Mouse (Mus musculus): Measurements from ENCODE around the gene Rgs16. TPM values are rescaled to one million over a fixed set of nuclear protein-coding genes. Genes with fewer than 3 reads are reported as not detected.

The Rgs16 gene
- total and polyA plus RNA-seq, 3 experiments, result not detected

DNA sequence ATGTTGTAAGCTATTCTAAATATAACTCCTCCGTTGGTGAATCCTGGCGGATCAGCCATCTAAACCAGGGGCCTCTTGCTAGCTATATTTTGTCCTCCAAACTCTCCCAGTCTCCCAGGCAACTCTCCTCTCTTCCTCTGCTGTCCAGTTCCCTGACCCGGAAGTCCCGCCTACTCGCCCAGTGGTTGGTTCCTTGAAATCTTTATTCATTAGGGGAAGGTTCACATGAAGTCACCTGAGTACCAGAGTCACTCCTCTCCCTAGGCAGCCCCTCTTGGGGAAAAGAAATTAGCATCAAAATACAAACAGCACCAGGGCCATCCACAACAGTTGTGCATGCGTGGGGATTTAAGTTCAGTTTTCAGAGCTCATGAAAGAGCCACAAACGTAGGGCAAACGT lies 26.1 kb downstream of the Rgs16 start:
- no peak for DNase-seq (ENCODE audit: low read depth, low spot score)
- Histone ChIP-seq H3K79me2 (ENCODE audit: control insufficient read depth, insufficient read depth, low read length, poor library complexity) (no peaks in the 10 kb centered on the region), H3K9ac (ENCODE audit: control insufficient read depth, low read depth, low read length, poor library complexity, severe bottlenecking) (no peak overlapping the region), H3K36me3 (ENCODE audit: control insufficient read depth in 1 of 2, insufficient read depth in 2 of 2, low read length in 2 of 2) (no peaks in the 10 kb centered on the region), H3K27me3 (ENCODE audit: control insufficient read depth in 1 of 2, insufficient read depth in 2 of 2, low read length in 2 of 2) (no peaks in the 10 kb centered on the region), H3K9me3 (replicated peaks; ENCODE audit: insufficient read depth, low read length) (no peaks in the 10 kb centered on the region), H3K4me1 (ENCODE audit: control insufficient read depth in 1 of 2, insufficient read depth in 2 of 2, low read length in 2 of 2) (no peaks in the 10 kb centered on the region), H3K27ac (ENCODE audit: control insufficient read depth, low read depth, low read length) (no peak overlapping the region), H3K4me3 (ENCODE audit: control insufficient read depth in 1 of 2, insufficient read depth in 1 of 2, low read depth in 2 of 2, low read length in 2 of 2) (no peak overlapping the region)
- TF ChIP-seq MYC (IDR thresholded peaks at IDR 0.05; ENCODE audit: low read depth, low read length) (no peak), GABPA (IDR thresholded peaks at IDR 0.05; ENCODE audit: low read depth, low read length) (no peak), NELFE (IDR thresholded peaks at IDR 0.05; ENCODE audit: low read depth, low read length) (no peak), USF2 (IDR thresholded peaks at IDR 0.05; ENCODE audit: borderline replicate concordance in 1 of 2, insufficient read depth in 1 of 2, low read depth in 1 of 2, low read length in 2 of 2) (no peak), MAZ (IDR thresholded peaks at IDR 0.05; ENCODE audit: low read depth, low read length) (no peak), EP300 (IDR thresholded peaks at IDR 0.05; ENCODE audit: low read depth in 1 of 2, low read length in 2 of 2) (no peak), POLR2AphosphoS5 (IDR thresholded peaks at IDR 0.05; ENCODE audit: borderline replicate concordance, low read depth, low read length) (no peak), ZMIZ1 (IDR thresholded peaks at IDR 0.05; ENCODE audit: low read depth, low read length) (no peak), POLR2AphosphoS2 (IDR thresholded peaks at IDR 0.05; ENCODE audit: low read length) (no peak), ETS1 (IDR thresholded peaks at IDR 0.05; ENCODE audit: low read depth, low read length) (no peak), MXI1 (IDR thresholded peaks at IDR 0.05; ENCODE audit: low read depth, low read length) (no peak), NRF1 (IDR thresholded peaks at IDR 0.05; ENCODE audit: insufficient read depth, low read depth, low read length, poor library complexity, severe bottlenecking) (no peak), ELF1 (IDR thresholded peaks at IDR 0.05; ENCODE audit: low read depth, low read length) (no peak), SIN3A (IDR thresholded peaks at IDR 0.05; ENCODE audit: low read length) (no peak), UBTF (IDR thresholded peaks at IDR 0.05; ENCODE audit: borderline replicate concordance, insufficient read depth, low read depth, low read length) (no peak), GATA1 (IDR thresholded peaks at IDR 0.05; ENCODE audit: low read depth, low read length) (no peak)

DNA sequence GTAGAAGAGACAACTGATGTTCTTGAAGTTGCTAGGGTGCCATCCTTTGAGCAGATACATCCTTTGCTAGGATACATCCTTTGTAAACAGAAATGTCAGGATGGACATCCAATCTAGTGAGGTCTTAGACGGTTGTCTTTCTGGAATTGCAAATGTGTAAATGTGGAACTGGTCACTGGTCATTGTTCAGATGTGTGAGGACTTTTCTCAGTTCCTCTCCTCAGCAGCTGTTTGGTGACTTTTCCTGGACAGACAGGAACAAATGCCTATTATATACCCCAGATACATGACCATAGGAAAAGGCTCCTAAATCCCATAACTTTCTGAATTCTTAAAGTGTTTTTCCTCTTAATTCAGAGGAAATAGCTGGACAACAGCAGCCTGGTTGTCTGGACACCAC lies 27.1 kb downstream of the Rgs16 start:
- Histone ChIP-seq H3K79me2 (ENCODE audit: control insufficient read depth, insufficient read depth, low read length, poor library complexity) (no peaks in the 10 kb centered on the region), H3K27me3 (ENCODE audit: control insufficient read depth in 1 of 2, insufficient read depth in 2 of 2, low read length in 2 of 2) (no peaks in the 10 kb centered on the region), H3K4me1 (ENCODE audit: control insufficient read depth in 1 of 2, insufficient read depth in 2 of 2, low read length in 2 of 2) (no peaks in the 10 kb centered on the region), H3K9me3 (replicated peaks; ENCODE audit: insufficient read depth, low read length) (no peaks in the 10 kb centered on the region), H3K9ac (ENCODE audit: control insufficient read depth, low read depth, low read length, poor library complexity, severe bottlenecking) (no peak overlapping the region), H3K36me3 (ENCODE audit: control insufficient read depth in 1 of 2, insufficient read depth in 2 of 2, low read length in 2 of 2) (no peaks in the 10 kb centered on the region), H3K27ac (ENCODE audit: control insufficient read depth, low read depth, low read length) (no peak overlapping the region), H3K4me3 (ENCODE audit: control insufficient read depth in 1 of 2, insufficient read depth in 1 of 2, low read depth in 2 of 2, low read length in 2 of 2) (no peak overlapping the region)
- DNase-seq (ENCODE audit: low read depth, low spot score), result no peak
- TF ChIP-seq TBP (IDR thresholded peaks at IDR 0.05; ENCODE audit: low read depth, low read length), result no peak
- no peak for TF ChIP-seq RAD21 (IDR thresholded peaks at IDR 0.05; ENCODE audit: low read depth, low read length)
- no peak for TF ChIP-seq ZNF384 (IDR thresholded peaks at IDR 0.05; ENCODE audit: low read depth, low read length)
- TF ChIP-seq GABPA (IDR thresholded peaks at IDR 0.05; ENCODE audit: low read depth, low read length), result no peak
- no peak for TF ChIP-seq MYB (IDR thresholded peaks at IDR 0.05; ENCODE audit: low read depth, low read length)
- no peak for TF ChIP-seq JUND (IDR thresholded peaks at IDR 0.05; ENCODE audit: low read depth, low read length)
- TF ChIP-seq POLR2AphosphoS5 (IDR thresholded peaks at IDR 0.05; ENCODE audit: borderline replicate concordance, low read depth, low read length), result no peak
- no peak for TF ChIP-seq ETS1 (IDR thresholded peaks at IDR 0.05; ENCODE audit: low read depth, low read length)
- no peak for TF ChIP-seq USF1 (IDR thresholded peaks at IDR 0.05; ENCODE audit: low read depth, low read length)
- no peak for TF ChIP-seq E2F4 (IDR thresholded peaks at IDR 0.05; ENCODE audit: borderline replicate concordance, low read depth, low read length)
